Mouse (Mus musculus) intestine, embryonic 16.5 days (tissue): ENCODE results near the gene Egfem1. TPM values are rescaled to one million over a fixed set of nuclear protein-coding genes. Genes with fewer than 3 reads are reported as not detected.

ENCODE experiments used
- ATAC-seq: fragments of 200-750 bp; cut with Nextera tagmentation; 2 replicates; pipeline ENCODE4 v1.8.0; 2017; ENCODE audit warnings: moderate TSS enrichment, moderate library complexity
- H3K27ac ChIP-seq: fragments of 300-500 bp; sonication (generic); 2 replicates; pipeline ENCODE4 v1.5.1; 2014; ENCODE audit warnings: mild to moderate bottlenecking, low read length
- H3K27me3 ChIP-seq: fragments of 300-500 bp; sonication (generic); replicated peaks from 2 replicates; pipeline ENCODE4 v1.6.1; 2014; ENCODE audit warnings: low read length, control low read depth, mixed read lengths; ENCODE audit not compliant: control insufficient read depth, insufficient read depth
- H3K36me3 ChIP-seq: fragments of 300-500 bp; sonication (generic); 2 replicates; pipeline ENCODE4 v1.6.1; 2014; ENCODE audit warnings: low read length, control low read depth; ENCODE audit not compliant: control insufficient read depth, insufficient read depth
- H3K4me1 ChIP-seq: fragments of 300-500 bp; sonication (generic); 2 replicates; pipeline ENCODE4 v1.6.1; 2014; ENCODE audit warnings: low read length, control low read depth, mixed read lengths; ENCODE audit not compliant: control insufficient read depth, insufficient read depth
- H3K4me2 ChIP-seq: fragments of 300-500 bp; sonication (generic); 2 replicates; pipeline ENCODE4 v1.6.1; 2014; ENCODE audit warnings: low read depth, low read length, control low read depth
- H3K4me3 ChIP-seq: fragments of 300-500 bp; sonication (generic); 2 replicates; pipeline ENCODE4 v1.5.1; 2014; ENCODE audit warnings: mild to moderate bottlenecking, low read length
- H3K9ac ChIP-seq: fragments of 300-500 bp; sonication (generic); 2 replicates; pipeline ENCODE4 v1.6.1; 2014; ENCODE audit warnings: low read depth, low read length
- H3K9me3 ChIP-seq: fragments of 300-500 bp; sonication (generic); 2 replicates; pipeline ENCODE4 v1.6.1; 2016; ENCODE audit warnings: low read length, control low read depth; ENCODE audit not compliant: control insufficient read depth
- WGBS: fragments of 180-500 bp; shearing (Covaris S2); extraction: QIAGEN DNeasy Blood & Tissue Kit; methylation state at CpG from one replicate; pipeline ENCODE4 v1.1.7; 2014; 5-methylcytosine and 5-hydroxymethylcytosine counted together
- polyA plus RNA-seq: library from polyadenylated mRNA; unstranded; fragments of >200 nt; fragmentation: Nextera tagmentation; extraction: Ambion mirVana; gene quantifications from 2 replicates; pipeline ENCODE4 v1.2.1, GENCODE M21; 2015

Gene Egfem1
- polyA plus RNA-seq, 1 experiment from 2014 or later, result 0.33 TPM

DNA sequence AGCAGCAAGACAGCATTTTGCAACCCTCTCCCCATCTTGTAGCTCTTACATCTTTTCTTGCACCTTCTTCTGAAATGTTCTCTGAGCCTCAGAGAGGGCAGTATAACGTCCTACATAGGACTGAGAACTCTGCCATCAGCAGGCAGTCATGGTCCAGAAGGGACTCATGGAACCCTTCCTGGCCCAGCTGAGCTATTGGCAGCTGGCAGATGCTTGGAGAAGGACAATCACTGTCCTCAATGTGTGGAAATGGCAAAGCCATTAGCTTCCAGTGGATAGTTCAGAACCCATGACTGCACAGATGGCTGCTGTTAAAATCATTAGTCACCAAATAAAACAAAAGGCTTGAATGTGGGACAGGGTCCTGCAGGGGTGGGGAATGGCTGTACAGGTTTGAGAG, 35.6 kb downstream of the Egfem1 start:
- no peaks in the 10 kb centered on the region for H3K4me1 ChIP-seq
- ATAC-seq, result no peak
- H3K27ac ChIP-seq, result no peak overlapping the region
- no peak overlapping the region for H3K4me3 ChIP-seq
- H3K4me2 ChIP-seq, result no peak overlapping the region
- no peaks in the 10 kb centered on the region for H3K9me3 ChIP-seq
- no peak overlapping the region for H3K9ac ChIP-seq
- no peaks in the 10 kb centered on the region for H3K27me3 ChIP-seq
- 62% methylated on average over 1 of the region's 1 CpGs for WGBS
- no peaks in the 10 kb centered on the region for H3K36me3 ChIP-seq

DNA sequence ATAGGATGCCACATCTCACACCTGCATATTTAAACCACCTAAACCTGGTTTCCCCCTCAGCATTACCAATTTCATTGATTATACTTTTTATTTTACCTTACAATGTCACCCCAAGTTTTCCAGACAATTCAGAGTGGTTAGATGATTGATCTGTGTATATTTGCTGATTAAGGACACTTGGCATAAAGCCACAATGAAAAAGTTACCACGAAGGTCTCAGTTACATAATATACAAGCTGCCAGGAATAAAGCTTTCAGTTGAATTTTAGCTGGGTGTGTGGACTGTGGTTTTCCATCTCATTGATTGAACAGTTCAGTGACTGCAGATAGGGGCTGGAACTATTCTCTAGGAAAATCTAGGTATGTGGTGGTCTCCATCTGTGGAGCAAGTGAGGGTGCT, 40.7 kb downstream of the Egfem1 start:
- Histone ChIP-seq H3K36me3 (no peaks in the 10 kb centered on the region), H3K27ac (no peak overlapping the region), H3K9me3 (no peaks in the 10 kb centered on the region), H3K27me3 (no peaks in the 10 kb centered on the region), H3K9ac (no peak overlapping the region), H3K4me2 (no peak overlapping the region), H3K4me1 (no peaks in the 10 kb centered on the region), H3K4me3 (no peak overlapping the region)
- WGBS, result 60% methylated on average over 1 of the region's 1 CpGs
- no peak for ATAC-seq

- no peaks in the 10 kb centered on the region for H3K27me3 ChIP-seq
- no peak overlapping the region for H3K27ac ChIP-seq
- no peak overlapping the region for H3K9ac ChIP-seq
- no peak overlapping the region for H3K4me3 ChIP-seq
- H3K9me3 ChIP-seq, result no peaks in the 10 kb centered on the region
- no peaks in the 10 kb centered on the region for H3K36me3 ChIP-seq
- ATAC-seq, result no peak
- WGBS, result 67% methylated on average over 2 of the region's 2 CpGs
- no peak overlapping the region for H3K4me2 ChIP-seq
- H3K4me1 ChIP-seq, result no peaks in the 10 kb centered on the region
Observed at GRCm38 (mm10) chr3:29132054-29132931, 50.5 kb downstream of the Egfem1 start.

DNA sequence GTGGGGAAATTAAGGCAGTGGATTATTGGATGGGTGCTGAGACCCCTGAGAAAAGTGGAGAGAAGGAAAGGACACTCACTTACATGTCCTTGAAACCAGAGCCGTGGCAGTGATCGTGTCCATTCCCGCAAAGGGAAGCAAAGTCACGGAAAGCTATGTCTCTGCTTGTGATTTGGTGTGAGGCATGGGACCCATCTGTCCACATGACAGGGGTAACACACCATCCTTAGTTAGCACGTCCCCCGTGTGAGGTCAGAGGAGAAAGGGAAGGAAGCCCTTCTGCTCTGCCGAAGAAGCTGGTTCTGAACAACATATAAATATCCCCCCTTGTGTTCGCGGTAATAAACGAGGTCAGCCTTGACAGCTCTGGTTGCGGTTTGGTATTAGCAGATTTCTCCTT, 52.7 kb downstream of the Egfem1 start:
- Histone ChIP-seq H3K9ac (no peak overlapping the region), H3K4me3 (no peak overlapping the region), H3K27me3 (no peaks in the 10 kb centered on the region), H3K27ac (no peak overlapping the region), H3K9me3 (no peaks in the 10 kb centered on the region), H3K36me3 (no peaks in the 10 kb centered on the region), H3K4me2 (no peak overlapping the region), H3K4me1 (no peaks in the 10 kb centered on the region)
- ATAC-seq, result no peak
- WGBS, result 56% methylated on average over 11 of the region's 11 CpGs

DNA sequence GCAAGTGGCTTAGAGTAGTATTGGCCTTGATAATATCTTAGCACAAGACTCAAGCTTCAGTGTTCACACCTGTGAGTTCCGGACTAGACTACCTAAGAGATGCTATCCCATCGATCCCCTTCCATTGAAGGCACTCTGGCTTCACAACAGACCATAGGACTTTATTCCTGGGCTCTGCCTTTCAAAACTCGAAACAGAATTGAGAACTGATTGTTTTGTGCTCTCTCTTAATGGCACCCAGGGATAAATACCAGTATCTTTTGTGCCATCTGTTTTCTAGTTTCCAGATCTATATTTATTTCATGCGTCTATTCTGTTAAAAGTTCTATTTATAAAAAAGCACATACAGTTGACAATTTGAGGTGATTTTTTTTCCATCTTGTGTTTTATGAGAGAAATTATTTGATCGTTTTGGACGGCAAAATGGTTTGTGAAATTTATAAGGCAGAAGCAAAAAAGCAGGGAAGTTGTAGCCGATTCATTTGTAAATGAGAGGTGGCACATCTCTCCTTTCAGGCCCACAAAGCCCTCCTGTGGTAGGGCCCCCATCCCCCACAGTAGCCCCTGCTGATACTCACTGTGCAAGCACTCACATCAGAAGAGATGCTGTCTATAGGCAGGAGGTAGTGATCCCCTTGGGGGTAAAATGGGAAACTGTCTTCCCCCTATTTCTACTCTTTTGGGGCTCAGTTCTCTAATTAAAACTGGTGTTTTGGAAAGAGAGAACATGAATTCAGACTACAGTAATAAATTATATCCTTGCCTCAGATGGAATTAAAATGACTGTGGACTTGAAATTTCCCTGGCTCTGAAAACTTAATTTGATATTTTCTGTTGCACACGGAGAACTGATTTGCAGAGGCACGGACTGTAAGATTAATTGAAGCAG, 53.6 kb downstream of the Egfem1 start:
- no peaks in the 10 kb centered on the region for H3K4me1 ChIP-seq
- H3K9me3 ChIP-seq, result no peaks in the 10 kb centered on the region
- 51% methylated on average over 9 of the region's 9 CpGs for WGBS
- H3K9ac ChIP-seq, result no peak overlapping the region
- H3K27me3 ChIP-seq, result no peaks in the 10 kb centered on the region
- no peak overlapping the region for H3K4me3 ChIP-seq
- no peak overlapping the region for H3K27ac ChIP-seq
- no peak for ATAC-seq
- H3K36me3 ChIP-seq, result no peaks in the 10 kb centered on the region
- H3K4me2 ChIP-seq, result no peak overlapping the region

DNA sequence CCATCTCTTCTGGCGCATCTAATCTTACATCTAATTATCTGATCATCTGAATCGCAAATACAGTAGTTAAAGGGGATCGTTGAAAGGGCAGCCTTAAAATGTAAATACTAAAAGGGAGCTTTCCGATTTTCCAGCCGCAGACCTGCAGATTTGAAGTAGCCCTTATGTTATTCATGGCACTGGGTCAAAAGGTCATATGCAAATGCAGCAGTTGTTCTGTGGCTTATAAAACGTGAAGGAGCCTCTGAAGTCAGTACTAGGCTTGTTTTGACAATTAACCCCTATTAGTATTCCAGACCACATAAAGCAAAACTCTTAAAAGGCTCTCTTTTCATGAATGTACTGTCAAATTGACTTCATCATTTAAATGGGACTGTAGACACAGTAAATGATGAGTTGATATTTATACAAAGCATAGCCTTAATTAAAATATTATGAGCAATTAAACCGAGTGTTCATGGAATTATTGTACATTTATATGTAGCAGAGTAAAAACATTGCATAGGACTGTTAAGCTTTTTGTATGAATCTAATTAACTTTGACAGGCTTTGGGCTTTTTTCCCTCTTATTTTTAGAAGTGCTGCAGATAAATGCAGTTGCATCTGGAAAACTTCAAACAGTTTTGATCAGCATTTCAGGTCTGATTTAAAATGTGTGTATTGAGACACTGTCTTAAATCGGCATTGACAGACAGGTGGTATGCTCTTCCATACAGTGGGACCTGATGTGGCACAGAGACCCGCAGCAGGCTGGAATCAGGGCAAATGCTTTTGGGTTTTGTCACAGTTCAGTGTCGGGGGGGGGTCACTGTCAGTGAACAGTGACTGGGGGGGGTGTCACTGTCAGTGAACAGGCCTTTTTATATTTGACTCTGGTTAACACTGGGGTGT, 54.5 kb downstream of the Egfem1 start:
- no peak overlapping the region for H3K4me3 ChIP-seq
- H3K9me3 ChIP-seq, result no peaks in the 10 kb centered on the region
- no peaks in the 10 kb centered on the region for H3K27me3 ChIP-seq
- no peaks in the 10 kb centered on the region for H3K4me1 ChIP-seq
- H3K27ac ChIP-seq, result no peak overlapping the region
- no peak overlapping the region for H3K9ac ChIP-seq
- WGBS, result 26% methylated on average over 10 of the region's 10 CpGs
- ATAC-seq, result no peak
- H3K36me3 ChIP-seq, result no peaks in the 10 kb centered on the region
- H3K4me2 ChIP-seq, result no peak overlapping the region

- 82% methylated on average over 4 of the region's 4 CpGs for WGBS
- no peak overlapping the region for H3K4me2 ChIP-seq
- no peaks in the 10 kb centered on the region for H3K36me3 ChIP-seq
- H3K4me1 ChIP-seq, result no peaks in the 10 kb centered on the region
- no peak overlapping the region for H3K9ac ChIP-seq
- no peak overlapping the region for H3K27ac ChIP-seq
- no peaks in the 10 kb centered on the region for H3K27me3 ChIP-seq
- H3K4me3 ChIP-seq, result no peak overlapping the region
- no peak for ATAC-seq
- no peaks in the 10 kb centered on the region for H3K9me3 ChIP-seq
Observed at GRCm38 (mm10) chr3:29168401-29168800, 86.6 kb downstream of the Egfem1 start.

DNA sequence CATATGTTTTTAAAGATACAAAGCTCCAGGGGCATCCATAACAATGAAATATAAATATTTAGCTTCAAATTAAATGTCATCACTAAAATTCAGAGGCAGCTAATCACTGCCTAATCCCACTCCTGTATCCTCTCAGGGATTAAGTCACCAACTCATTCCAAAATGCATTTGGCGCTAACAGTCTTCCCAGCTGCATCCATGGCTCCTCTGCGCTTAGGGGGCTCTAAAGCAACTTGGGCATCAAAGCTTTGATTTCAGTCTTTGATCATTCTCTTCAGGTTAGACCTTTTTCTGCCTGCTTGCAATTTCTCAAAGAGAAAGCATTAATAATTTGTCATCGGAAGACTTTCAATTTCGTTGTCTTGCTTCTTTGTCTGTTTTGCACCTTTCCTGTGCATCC, 87.2 kb downstream of the Egfem1 start:
- Histone ChIP-seq H3K4me1 (no peaks in the 10 kb centered on the region), H3K4me2 (no peak overlapping the region), H3K4me3 (no peak overlapping the region), H3K27me3 (no peaks in the 10 kb centered on the region), H3K36me3 (no peaks in the 10 kb centered on the region), H3K27ac (no peak overlapping the region), H3K9me3 (no peaks in the 10 kb centered on the region), H3K9ac (no peak overlapping the region)
- no peak for ATAC-seq
- WGBS, result 79% methylated on average over 4 of the region's 4 CpGs

GRCm38 (mm10) chr3:29176991-29177390, 95.2 kb downstream of the Egfem1 start:
- Histone ChIP-seq H3K36me3 (no peaks in the 10 kb centered on the region), H3K27me3 (no peaks in the 10 kb centered on the region), H3K4me1 (no peaks in the 10 kb centered on the region), H3K4me3 (no peak overlapping the region), H3K4me2 (no peak overlapping the region), H3K9ac (no peak overlapping the region), H3K27ac (no peak overlapping the region), H3K9me3 (no peaks in the 10 kb centered on the region)
- no peak for ATAC-seq
